9 mouse cellular contexts compared by ENCODE assay signal in genomic region chr1:181617332-181617731, GRCm38 (mm10). TPM values are rescaled to one million over a fixed set of nuclear protein-coding genes. Genes with fewer than 3 reads are reported as not detected.
DNase-seq lines count a peak whose midpoint lies in the region; ATAC-seq and TF ChIP-seq lines count a peak whose summit lies in the region.
"Had no signal": no experiment of that assay in that cellular context is flagged by ENCODE, and none has a peak within 500 bp of the region (broad histone marks: within the 10 kb centered on the region; RNA-seq: fewer than 3 reads in every experiment).

No protein-coding gene starts in this region.

- no peak for ATAC-seq in Patski
- ATAC-seq in limb, embryonic 11.5 days (ENCODE audit: insufficient number of reproducible peaks, low FRiP score, low TSS enrichment, low read depth), result no peak
- no peak for ATAC-seq in forebrain, embryonic 16.5 days

- POLR2A ChIA-PET in Patski (lab: Charles Lee), result no interaction called here

- DNase-seq in kidney, adult 2 months, result no peak
- DNase-seq in kidney, adult 11 months, result no peak
- DNase-seq in CD4-positive helper T cell, adult 2 months (ENCODE audit: low read depth, low spot score), result peak; percentile 34
- no peak for DNase-seq in Patski (ENCODE audit: low read depth, low spot score)
- DNase-seq in limb, embryonic 11.5 days (ENCODE audit: low spot score), result peak; percentile 34
- no peak for DNase-seq in urinary bladder, postnatal 14 days (ENCODE audit: low spot score)
- DNase-seq in gastrocnemius, postnatal 25 days, result no peak

- no peak overlapping the region for H3K4me2 ChIP-seq in limb, embryonic 11.5 days (ENCODE audit: low read depth, severe bottlenecking)
- H3K4me2 ChIP-seq in forebrain, embryonic 16.5 days (ENCODE audit: low read length), result no peak overlapping the region

- H3K9ac ChIP-seq in limb, embryonic 11.5 days (ENCODE audit: low read length), result no peak overlapping the region
- H3K9ac ChIP-seq in forebrain, embryonic 16.5 days (replicated peaks; ENCODE audit: low read depth, low read length), result no peak overlapping the region

- H3K4me1 ChIP-seq in kidney, adult 2 months (ENCODE audit: control insufficient read depth, insufficient read depth, low read length), result no peaks in the 10 kb centered on the region
- H3K4me1 ChIP-seq in limb, embryonic 11.5 days (ENCODE audit: control insufficient read depth, insufficient read depth, low read length), result no peaks in the 10 kb centered on the region
- no peaks in the 10 kb centered on the region for H3K4me1 ChIP-seq in forebrain, embryonic 16.5 days (replicated peaks; ENCODE audit: control insufficient read depth, insufficient read depth, low read length)

- no peak overlapping the region for H3K27ac ChIP-seq in kidney, adult 2 months (ENCODE audit: insufficient read depth, low read depth, low read length)
- no peak overlapping the region for H3K27ac ChIP-seq in limb, embryonic 11.5 days (replicated peaks; ENCODE audit: low read depth, low read length)
- H3K27ac ChIP-seq in forebrain, embryonic 16.5 days (ENCODE audit: low read length), result no peak overlapping the region

- in situ Hi-C loops in Patski (cut with MboI; ENCODE audit: low pct_unique_long_range_greater_than_20kb), result loop anchor here (5.0 kb wide), 2 partner anchors 70 to 340 kb away; no protein-coding TSS in a partner anchor

- H3K4me3 ChIP-seq in kidney, adult 2 months (ENCODE audit: insufficient read depth, low read depth, low read length), result no peak overlapping the region
- H3K4me3 ChIP-seq in limb, embryonic 11.5 days (ENCODE audit: low read depth, low read length), result no peak overlapping the region
- no peak overlapping the region for H3K4me3 ChIP-seq in forebrain, embryonic 16.5 days (replicated peaks; ENCODE audit: low read length)
- H3K4me3 ChIP-seq: erythroblast, embryonic 14.5 days had no signal

- CTCF ChIA-PET in Patski (lab: Charles Lee), result interaction anchor here (1.1 to 1.6 kb wide), 2 partner anchors 15 to 344 kb away, joined by 3 to 5 read pairs; no protein-coding TSS in a partner anchor

- H3K27me3 ChIP-seq in kidney, adult 2 months (replicated peaks; ENCODE audit: control insufficient read depth, insufficient read depth, low read length), result no peaks in the 10 kb centered on the region
- peaks cover 39% of the 10 kb centered on the region for H3K27me3 ChIP-seq in Patski
- H3K27me3 ChIP-seq in limb, embryonic 11.5 days (ENCODE audit: control insufficient read depth, insufficient read depth, low read length), result no peaks in the 10 kb centered on the region
- H3K27me3 ChIP-seq in forebrain, embryonic 16.5 days (replicated peaks; ENCODE audit: control insufficient read depth, insufficient read depth, low read length), result no peaks in the 10 kb centered on the region

- WGBS in kidney, adult 2 months, result 51% methylated on average over 5 of the region's 5 CpGs
- WGBS in limb, embryonic 11.5 days, result 46% methylated on average over 5 of the region's 5 CpGs
- WGBS in forebrain, embryonic 16.5 days, result 51% methylated on average over 5 of the region's 5 CpGs

- TF ChIP-seq CTCF in kidney, adult 2 months (conservative IDR thresholded peaks at IDR 0.05; ENCODE audit: insufficient read depth, insufficient read length, low read depth, low read length), result peak; percentile 43
- peak; percentile 64 for TF ChIP-seq CTCF in Patski (IDR thresholded peaks at IDR 0.05)

- no peak for TF ChIP-seq POLR2A in kidney, adult 2 months (IDR thresholded peaks at IDR 0.05; ENCODE audit: low read depth, low read length)

- no peaks in the 10 kb centered on the region for H3K9me3 ChIP-seq in limb, embryonic 11.5 days (ENCODE audit: control insufficient read depth, low read length)
- no peaks in the 10 kb centered on the region for H3K9me3 ChIP-seq in forebrain, embryonic 16.5 days (ENCODE audit: control insufficient read depth, low read length)

- H3K36me3 ChIP-seq in kidney, adult 2 months (ENCODE audit: control insufficient read depth, insufficient read depth, low read length), result no peaks in the 10 kb centered on the region
- H3K36me3 ChIP-seq in limb, embryonic 11.5 days (ENCODE audit: control insufficient read depth, insufficient read depth, low read length), result no peaks in the 10 kb centered on the region
- H3K36me3 ChIP-seq in forebrain, embryonic 16.5 days (ENCODE audit: control insufficient read depth, insufficient read depth), result no peaks in the 10 kb centered on the region

RNA-seq across cellular contexts. Expression of gene Dnah14, which starts 41.0 kb away (rescaled TPM):
- polyA plus RNA-seq in kidney, adult 2 months (2012; rRNA removed), result not detected in 2 replicates
- 0.40 TPM for polyA plus RNA-seq in Patski (2021)
- polyA plus RNA-seq in limb, embryonic 11.5 days (2014; fragmentation: Nextera tagmentation; extraction: Ambion mirVana), result 1.8 and 1.9 TPM in 2 replicates
- under 1 TPM in 1 of 2 experiments, not detected in 1; 0.08 TPM for total RNA-seq in gastrocnemius, postnatal 25 days (2021)
- polyA plus RNA-seq in forebrain, embryonic 16.5 days (2015; fragmentation: Nextera tagmentation; extraction: Ambion mirVana), result 0.42 and 0.51 TPM in 2 replicates
- polyA plus RNA-seq: erythroblast, embryonic 14.5 days had no signal

Comparison
In these comparisons a context has a peak if more than half of its experiments do, and no peak if none do; other contexts are left out.
1. DNase-seq: peak in CD4-positive helper T cell, adult 2 months (single experiment) and limb, embryonic 11.5 days (single experiment); none in kidney, adult 2 months (single experiment), kidney, adult 11 months (single experiment), Patski (single experiment), urinary bladder, postnatal 14 days (single experiment) and gastrocnemius, postnatal 25 days (single experiment).